Mouse (Mus musculus): ENCODE results near the gene Nop53.
"Not testable (repeated sequence)": the region's sequence is repeated elsewhere in the genome, so short reads cannot be mapped to it uniquely, and the experiment has no call there.

DNA sequence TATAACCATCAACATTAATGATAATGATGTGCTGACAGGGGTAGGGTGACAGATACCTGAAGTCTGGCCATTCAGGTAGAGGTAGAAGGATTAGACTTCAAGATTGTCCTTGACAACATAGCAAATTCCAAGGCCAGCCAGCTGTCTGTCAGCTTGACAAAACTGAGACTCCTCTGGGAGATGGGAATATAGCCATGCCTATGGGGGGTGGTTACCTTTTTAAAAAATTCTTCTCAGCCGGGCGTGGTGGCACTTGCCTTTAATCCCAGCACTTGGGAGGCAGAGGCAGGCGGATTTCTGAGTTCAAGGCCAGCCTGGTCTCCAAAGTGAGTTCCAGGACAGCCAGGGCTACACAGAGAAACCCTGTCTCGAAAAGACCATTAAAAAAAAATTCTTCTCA, 30.2 kb downstream of the Nop53 start:
- TF ChIP-seq POLR2A (IDR thresholded peaks at IDR 0.05; ENCODE audit: low read depth, low read length); CTCF (IDR thresholded peaks at IDR 0.05; ENCODE audit: extremely low read depth, insufficient read length, insufficient replicate concordance, low read depth, low read length): not testable (repeated sequence)

All from small intestine, adult 2 months (tissue).